Mouse (Mus musculus): ENCODE data around the gene Muc2. TPM values are rescaled to one million over a fixed set of nuclear protein-coding genes. Genes with fewer than 3 reads are reported as not detected.
"Not testable (repeated sequence)": the region's sequence is repeated elsewhere in the genome, so short reads cannot be mapped to it uniquely, and the experiment has no call there.

The Muc2 gene
- polyA plus RNA-seq (2015; fragmentation: Nextera tagmentation; extraction: Ambion mirVana) = 9.4 and 16.7 TPM in 2 replicates

- no peak within 1 kb of the TSS; the same call in 1 of the 2 replicates for H3K4me3 ChIP-seq (replicated peaks)
- no peaks in the 10 kb centered on the region for H3K36me3 ChIP-seq
- peak; percentile 22; the same call in 1 of the 2 replicates for ATAC-seq
- H3K9ac ChIP-seq = no peak within 1 kb of the TSS
- H3K27me3 ChIP-seq (replicated peaks) = peaks cover 41% of the 10 kb centered on the region
- 54% methylated on average over 8 of the region's 8 CpGs for WGBS
- H3K4me2 ChIP-seq (replicated peaks) = no peak within 1 kb of the TSS
- H3K9me3 ChIP-seq = no peaks in the 10 kb centered on the region
- no peaks in the 10 kb centered on the region for H3K4me1 ChIP-seq (replicated peaks)
- H3K27ac ChIP-seq = no peak within 1 kb of the TSS
Measured at GRCm38 (mm10) chr7:141690040-141690439, at the start of gene Muc2. Gene Muc2 (plus strand): TSS chr7:141690340.

- Histone ChIP-seq H3K4me2 (replicated peaks) (no peak overlapping the region), H3K9me3 (no peaks in the 10 kb centered on the region), H3K4me1 (replicated peaks) (no peaks in the 10 kb centered on the region), H3K9ac (no peak overlapping the region), H3K36me3 (no peaks in the 10 kb centered on the region), H3K27ac (no peak overlapping the region), H3K27me3 (replicated peaks) (no peaks in the 10 kb centered on the region), H3K4me3 (replicated peaks) (no peak overlapping the region)
- 95% methylated on average over 1 of the region's 1 CpGs for WGBS
- no peak for ATAC-seq
Measured at GRCm38 (mm10) chr7:141642375-141642774, 47.8 kb upstream of the Muc2 start.

GRCm38 (mm10) chr7:141643160-141643559 lies 47.0 kb upstream of the Muc2 start:
- WGBS = 47% methylated on average over 3 of the region's 3 CpGs
- ATAC-seq = no peak
- H3K9ac ChIP-seq = no peak overlapping the region
- no peak overlapping the region for H3K4me2 ChIP-seq (replicated peaks)
- H3K4me1 ChIP-seq (replicated peaks) = no peaks in the 10 kb centered on the region
- H3K27me3 ChIP-seq (replicated peaks) = no peaks in the 10 kb centered on the region
- no peak overlapping the region for H3K4me3 ChIP-seq (replicated peaks)
- no peak overlapping the region for H3K27ac ChIP-seq
- no peaks in the 10 kb centered on the region for H3K36me3 ChIP-seq
- no peaks in the 10 kb centered on the region for H3K9me3 ChIP-seq

GRCm38 (mm10) chr7:141647083-141647482 lies 43.1 kb upstream of the Muc2 start:
- ATAC-seq = no peak
- 72% methylated on average over 2 of the region's 2 CpGs for WGBS
- H3K4me3 ChIP-seq (replicated peaks) = no peak overlapping the region
- H3K4me2 ChIP-seq (replicated peaks) = no peak overlapping the region
- no peaks in the 10 kb centered on the region for H3K9me3 ChIP-seq
- no peak overlapping the region for H3K9ac ChIP-seq
- H3K36me3 ChIP-seq = no peaks in the 10 kb centered on the region
- no peaks in the 10 kb centered on the region for H3K27me3 ChIP-seq (replicated peaks)
- H3K27ac ChIP-seq = no peak overlapping the region
- H3K4me1 ChIP-seq (replicated peaks) = no peaks in the 10 kb centered on the region

DNA sequence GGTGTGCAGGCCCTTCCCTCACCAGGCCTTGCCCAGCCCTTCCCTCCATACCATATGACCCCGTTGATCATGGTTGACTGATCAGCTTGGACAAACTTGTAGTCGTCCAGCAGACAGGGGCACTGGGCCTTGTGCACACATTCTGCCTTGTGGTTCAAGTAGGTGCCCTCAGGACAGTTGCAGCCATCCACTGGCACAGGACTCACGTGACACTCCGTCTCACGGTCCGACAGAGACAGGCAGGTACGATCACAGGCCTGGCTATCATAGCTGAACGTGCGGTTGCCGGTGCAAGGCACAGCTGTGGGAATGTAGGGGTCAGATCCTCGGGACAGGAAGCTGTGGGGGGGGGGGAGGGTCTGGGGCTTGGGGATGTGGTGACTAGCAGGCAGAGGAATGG lies 42.3 kb upstream of the Muc2 start:
- ATAC-seq = no peak

GRCm38 (mm10) chr7:141652191-141652590 lies 37.9 kb upstream of the Muc2 start:
- no peak for ATAC-seq
- H3K9ac ChIP-seq = no peak overlapping the region
- 47% methylated on average over 7 of the region's 7 CpGs for WGBS

More for the DNA sequence above, 42.3 kb upstream of the Muc2 start:
- Histone ChIP-seq H3K9ac (no peak overlapping the region), H3K4me3 (replicated peaks) (no peak overlapping the region), H3K27me3 (replicated peaks) (no peaks in the 10 kb centered on the region), H3K36me3 (no peaks in the 10 kb centered on the region), H3K9me3 (no peaks in the 10 kb centered on the region), H3K4me2 (replicated peaks) (no peak overlapping the region), H3K27ac (no peak overlapping the region), H3K4me1 (replicated peaks) (no peaks in the 10 kb centered on the region)
- WGBS = 79% methylated on average over 11 of the region's 11 CpGs

DNA sequence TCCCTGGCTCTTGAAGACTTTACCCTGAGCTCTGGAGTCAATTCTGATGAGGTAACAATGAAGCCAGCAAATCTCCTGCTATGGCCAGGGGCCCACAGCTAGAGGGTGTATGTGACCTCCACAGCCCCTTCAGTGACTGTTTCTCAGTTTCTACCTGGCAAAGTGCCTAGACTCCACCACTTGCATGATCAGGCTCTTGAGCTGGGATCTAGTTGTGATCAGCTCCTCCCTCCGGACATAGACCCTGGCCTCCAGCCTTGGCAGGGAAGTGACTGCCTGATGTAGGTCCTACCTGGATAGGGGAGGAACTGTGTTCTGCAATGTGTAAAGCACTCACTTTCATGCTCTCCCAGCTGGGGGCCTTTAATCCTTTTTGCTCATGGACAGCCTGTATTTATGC lies 29.8 kb upstream of the Muc2 start:
- WGBS = 68% methylated on average over 1 of the region's 1 CpGs
- Histone ChIP-seq H3K9ac (no peak overlapping the region), H3K36me3 (no peaks in the 10 kb centered on the region), H3K4me1 (replicated peaks) (no peaks in the 10 kb centered on the region), H3K9me3 (no peaks in the 10 kb centered on the region), H3K4me3 (replicated peaks) (no peak overlapping the region), H3K4me2 (replicated peaks) (no peak overlapping the region), H3K27me3 (replicated peaks) (no peaks in the 10 kb centered on the region), H3K27ac (no peak overlapping the region)
- no peak for ATAC-seq

More at GRCm38 (mm10) chr7:141652191-141652590, 37.9 kb upstream of the Muc2 start:
- H3K27me3 ChIP-seq (replicated peaks) = no peaks in the 10 kb centered on the region
- no peaks in the 10 kb centered on the region for H3K36me3 ChIP-seq
- H3K9me3 ChIP-seq = no peaks in the 10 kb centered on the region
- H3K27ac ChIP-seq = no peak overlapping the region
- no peaks in the 10 kb centered on the region for H3K4me1 ChIP-seq (replicated peaks)
- no peak overlapping the region for H3K4me3 ChIP-seq (replicated peaks)
- H3K4me2 ChIP-seq (replicated peaks) = no peak overlapping the region

DNA sequence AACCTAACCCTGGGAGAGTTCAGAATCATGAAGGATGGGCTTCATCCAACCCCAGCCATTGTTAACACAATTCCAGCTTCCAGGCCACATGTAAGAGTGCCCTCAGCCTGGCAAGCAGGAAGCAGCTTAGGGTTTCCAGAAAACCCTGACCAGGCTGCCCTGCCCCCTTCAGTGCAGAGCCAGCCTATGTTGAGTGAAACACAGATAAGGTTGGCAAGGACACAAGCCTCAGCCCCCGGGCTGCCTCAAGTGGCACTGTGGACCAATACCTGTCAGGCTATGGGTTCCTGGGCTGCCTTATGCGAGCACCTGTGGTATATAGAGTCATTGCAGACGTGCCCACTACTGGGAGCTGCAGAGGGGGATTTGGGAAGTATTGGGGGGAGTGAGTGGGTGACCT lies 28.7 kb upstream of the Muc2 start:
- no peaks in the 10 kb centered on the region for H3K36me3 ChIP-seq
- no peaks in the 10 kb centered on the region for H3K4me1 ChIP-seq (replicated peaks)
- ATAC-seq = no peak
- H3K9ac ChIP-seq = no peak overlapping the region
- H3K27me3 ChIP-seq (replicated peaks) = no peaks in the 10 kb centered on the region
- H3K27ac ChIP-seq = no peak overlapping the region
- WGBS = 76% methylated on average over 3 of the region's 3 CpGs
- no peak overlapping the region for H3K4me2 ChIP-seq (replicated peaks)
- no peaks in the 10 kb centered on the region for H3K9me3 ChIP-seq
- H3K4me3 ChIP-seq (replicated peaks) = no peak overlapping the region

DNA sequence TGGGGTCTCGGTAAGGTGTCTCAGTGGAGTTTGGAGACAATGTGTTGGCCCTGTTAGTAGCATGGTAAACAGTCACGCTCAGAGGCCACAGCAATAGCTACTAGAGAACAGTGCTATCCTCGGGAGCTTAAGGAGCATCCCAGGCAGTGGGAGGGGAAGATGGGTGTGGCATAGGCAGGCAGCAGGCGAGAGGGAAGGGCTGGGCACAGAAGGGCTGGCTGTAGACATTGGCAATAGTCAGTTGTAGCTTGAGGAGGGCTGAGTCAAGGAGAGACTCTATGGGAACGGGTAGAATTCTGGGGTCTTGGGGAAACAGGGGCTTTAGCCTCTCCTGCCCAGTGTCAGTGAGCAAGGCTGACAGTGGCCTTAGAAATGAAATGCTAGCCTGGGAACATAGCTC lies 27.9 kb upstream of the Muc2 start:
- H3K9ac ChIP-seq = no peak overlapping the region
- no peak overlapping the region for H3K4me3 ChIP-seq (replicated peaks)
- H3K27me3 ChIP-seq (replicated peaks) = no peaks in the 10 kb centered on the region
- no peak overlapping the region for H3K27ac ChIP-seq
- H3K9me3 ChIP-seq = no peaks in the 10 kb centered on the region
- H3K4me1 ChIP-seq (replicated peaks) = no peaks in the 10 kb centered on the region
- H3K4me2 ChIP-seq (replicated peaks) = no peak overlapping the region
- no peak for ATAC-seq
- 56% methylated on average over 5 of the region's 5 CpGs for WGBS
- no peaks in the 10 kb centered on the region for H3K36me3 ChIP-seq

- Histone ChIP-seq H3K4me3 (replicated peaks) (no peak overlapping the region), H3K4me1 (replicated peaks) (no peaks in the 10 kb centered on the region), H3K4me2 (replicated peaks) (no peak overlapping the region), H3K9me3 (no peaks in the 10 kb centered on the region), H3K9ac (no peak overlapping the region), H3K27me3 (replicated peaks) (no peaks in the 10 kb centered on the region), H3K27ac (no peak overlapping the region), H3K36me3 (no peaks in the 10 kb centered on the region)
- ATAC-seq = peak; percentile 31; the same call in 1 of the 2 replicates
- WGBS = 15% methylated on average over 4 of the region's 4 CpGs
Measured at GRCm38 (mm10) chr7:141666190-141666589, 23.9 kb upstream of the Muc2 start.

- ATAC-seq; H3K27me3 ChIP-seq (replicated peaks); H3K4me3 ChIP-seq (replicated peaks); H3K4me2 ChIP-seq (replicated peaks); H3K4me1 ChIP-seq (replicated peaks); H3K27ac ChIP-seq; H3K9me3 ChIP-seq; H3K9ac ChIP-seq; H3K36me3 ChIP-seq: not testable (repeated sequence)
- WGBS = 92% methylated on average over 3 of the region's 3 CpGs
Measured at GRCm38 (mm10) chr7:141669097-141669496, 21.0 kb upstream of the Muc2 start.

DNA sequence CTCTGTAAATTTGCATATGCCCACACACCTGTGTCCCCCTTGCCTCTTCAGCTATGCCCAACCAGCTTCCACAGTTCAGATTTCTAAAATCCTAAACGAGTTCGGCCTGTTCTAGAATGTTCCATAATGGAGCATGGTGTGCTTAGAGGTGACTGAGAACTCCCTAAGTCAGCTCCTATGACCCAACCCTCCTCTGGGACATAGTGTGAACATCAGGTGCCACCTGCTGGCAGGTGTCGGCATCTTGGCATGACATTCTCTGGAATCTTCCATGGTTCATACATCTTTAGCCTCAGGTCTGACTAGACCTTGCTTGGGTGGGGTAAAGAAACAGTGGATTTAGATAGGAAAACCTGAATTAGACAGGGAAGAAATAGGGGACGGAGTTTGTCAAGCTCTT lies 19.1 kb upstream of the Muc2 start:
- no peaks in the 10 kb centered on the region for H3K36me3 ChIP-seq
- no peaks in the 10 kb centered on the region for H3K9me3 ChIP-seq
- H3K27ac ChIP-seq = no peak overlapping the region
- H3K4me2 ChIP-seq (replicated peaks) = no peak overlapping the region
- no peaks in the 10 kb centered on the region for H3K27me3 ChIP-seq (replicated peaks)
- peak; percentile 64 for ATAC-seq
- H3K4me3 ChIP-seq (replicated peaks) = no peak overlapping the region
- no peak overlapping the region for H3K9ac ChIP-seq
- WGBS = 72% methylated on average over 4 of the region's 4 CpGs
- H3K4me1 ChIP-seq (replicated peaks) = no peaks in the 10 kb centered on the region

DNA sequence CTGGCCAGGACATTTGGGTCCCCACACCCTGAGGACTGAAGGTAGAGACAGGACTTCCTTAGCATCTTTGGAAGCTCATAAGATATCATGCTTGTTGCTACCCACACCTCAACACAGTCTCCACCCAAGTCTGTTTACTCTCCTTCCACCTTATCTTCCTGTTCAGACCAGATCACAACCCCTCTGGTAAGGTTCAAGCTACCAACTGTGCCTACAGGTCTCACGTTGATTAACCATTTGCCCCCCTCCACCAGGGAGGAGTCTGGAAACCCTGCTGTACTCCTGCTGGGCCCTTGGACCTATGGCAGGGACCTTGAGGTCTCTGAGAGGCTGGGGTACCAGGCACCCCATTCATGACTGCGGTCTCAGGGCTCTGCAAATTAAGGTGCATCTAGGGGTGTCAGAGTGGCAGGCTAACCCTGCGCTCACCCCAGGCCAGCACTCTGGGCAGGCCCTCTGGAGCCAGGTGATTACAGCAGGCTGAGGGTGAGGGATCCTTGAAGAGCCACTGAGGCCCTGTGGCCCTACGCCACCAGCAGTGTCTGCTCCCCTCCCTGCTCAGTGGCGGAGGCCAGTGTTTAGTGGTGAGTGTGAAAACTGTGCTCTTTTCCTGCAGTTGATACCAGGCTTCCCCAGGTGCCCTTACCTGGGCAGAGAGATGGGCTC lies 18.4 kb upstream of the Muc2 start:
- no peak overlapping the region for H3K9ac ChIP-seq
- H3K27ac ChIP-seq = no peak overlapping the region
- H3K4me1 ChIP-seq (replicated peaks) = no peaks in the 10 kb centered on the region
- peak; percentile 48; the same call in 1 of the 2 replicates for ATAC-seq
- no peaks in the 10 kb centered on the region for H3K36me3 ChIP-seq
- no peaks in the 10 kb centered on the region for H3K9me3 ChIP-seq
- 80% methylated on average over 5 of the region's 5 CpGs for WGBS
- no peak overlapping the region for H3K4me3 ChIP-seq (replicated peaks)
- H3K27me3 ChIP-seq (replicated peaks) = no peaks in the 10 kb centered on the region
- H3K4me2 ChIP-seq (replicated peaks) = no peak overlapping the region

Data from intestine, embryonic 15.5 days (tissue).